Mouse (Mus musculus): ENCODE measurements around the gene Il12a. TPM values are rescaled to one million over a fixed set of nuclear protein-coding genes. Genes with fewer than 3 reads are reported as not detected.

The Il12a gene
- polyA plus RNA-seq (2012; ENCODE audit: insufficient read depth, insufficient read length, missing spikeins) = not detected in 2 replicates

DNA sequence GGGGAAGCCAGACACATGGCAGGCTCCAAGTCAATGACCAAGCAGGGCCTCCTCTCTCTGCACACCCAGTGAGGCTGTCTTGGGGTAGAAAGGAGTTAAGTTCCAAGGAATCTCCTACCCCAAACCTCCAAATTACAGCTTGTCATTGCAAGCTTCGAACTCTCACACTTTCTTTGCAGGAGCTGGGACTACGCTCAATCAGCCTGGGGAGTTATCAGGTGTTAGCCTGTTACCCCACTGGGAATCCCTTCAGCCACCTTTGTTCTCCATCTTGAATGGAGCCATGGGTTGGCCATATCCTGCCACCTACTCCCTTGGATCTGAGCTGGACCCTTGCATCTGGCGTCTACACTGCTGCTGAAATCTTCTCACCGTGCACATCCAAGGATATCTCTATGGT lies at the start of gene Il12a:
Il12a (plus strand) TSS at position 301 of the 400 bp plus-strand sequence.
- H3K4me3 ChIP-seq (ENCODE audit: insufficient read depth, low read depth, low read length) = no peak within 1 kb of the TSS
- no peak within 1 kb of the TSS for H3K27ac ChIP-seq (replicated peaks; ENCODE audit: low read depth, low read length)

GRCm38 (mm10) chr3:68642935-68643334 lies 47.5 kb upstream of the Il12a start:
- Histone ChIP-seq H3K4me3 (ENCODE audit: insufficient read depth, low read depth, low read length) (no peak overlapping the region), H3K4me1 (ENCODE audit: control insufficient read depth, insufficient read depth, insufficient read length, low read length) (no peaks in the 10 kb centered on the region), H3K27ac (replicated peaks; ENCODE audit: low read depth, low read length) (no peak overlapping the region)

More for the DNA sequence above, at the start of gene Il12a:
- peaks cover 8% of the 10 kb centered on the region; the same call in 1 of the 2 replicates for H3K4me1 ChIP-seq (ENCODE audit: control insufficient read depth, insufficient read depth, insufficient read length, low read length)

- Histone ChIP-seq H3K4me3 (ENCODE audit: insufficient read depth, low read depth, low read length) (no peak overlapping the region), H3K27ac (replicated peaks; ENCODE audit: low read depth, low read length) (no peak overlapping the region)
These were observed 43.9 kb upstream of the Il12a start for GRCm38 (mm10) chr3:68646387-68647130.

DNA sequence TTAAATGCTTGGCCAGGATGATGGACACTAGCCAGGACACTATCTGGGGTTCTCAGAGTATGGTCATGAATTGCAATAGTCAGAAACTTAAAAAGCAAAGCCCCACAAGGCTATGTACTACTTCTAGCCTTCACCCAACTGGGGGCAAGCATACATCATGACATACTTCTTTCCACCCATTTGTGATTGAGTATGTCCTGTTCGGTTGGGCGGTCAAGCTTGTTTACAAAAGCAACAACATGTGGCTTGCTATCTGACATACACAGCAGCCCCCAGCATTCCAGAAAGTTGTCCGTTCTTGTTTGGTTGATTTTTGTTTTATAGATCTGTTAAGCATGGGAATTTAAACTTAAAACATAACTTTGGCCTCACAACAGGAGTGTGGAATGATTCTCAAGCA lies 43.2 kb upstream of the Il12a start:
- no peak overlapping the region for H3K27ac ChIP-seq (replicated peaks; ENCODE audit: low read depth, low read length)
- no peaks in the 10 kb centered on the region for H3K4me1 ChIP-seq (ENCODE audit: control insufficient read depth, insufficient read depth, insufficient read length, low read length)
- no peak overlapping the region for H3K4me3 ChIP-seq (ENCODE audit: insufficient read depth, low read depth, low read length)

More at GRCm38 (mm10) chr3:68646387-68647130, 43.9 kb upstream of the Il12a start:
- no peaks in the 10 kb centered on the region for H3K4me1 ChIP-seq (ENCODE audit: control insufficient read depth, insufficient read depth, insufficient read length, low read length)

GRCm38 (mm10) chr3:68650251-68650650 lies 40.2 kb upstream of the Il12a start:
- Histone ChIP-seq H3K27ac (replicated peaks; ENCODE audit: low read depth, low read length) (no peak overlapping the region), H3K4me3 (ENCODE audit: insufficient read depth, low read depth, low read length) (no peak overlapping the region), H3K4me1 (ENCODE audit: control insufficient read depth, insufficient read depth, insufficient read length, low read length) (no peaks in the 10 kb centered on the region)

- no peak overlapping the region for H3K27ac ChIP-seq (replicated peaks; ENCODE audit: low read depth, low read length)
- H3K4me1 ChIP-seq (ENCODE audit: control insufficient read depth, insufficient read depth, insufficient read length, low read length) = no peaks in the 10 kb centered on the region
- no peak overlapping the region for H3K4me3 ChIP-seq (ENCODE audit: insufficient read depth, low read depth, low read length)
These were observed 33.7 kb upstream of the Il12a start for GRCm38 (mm10) chr3:68656607-68657352.

GRCm38 (mm10) chr3:68657589-68658245 lies 32.7 kb upstream of the Il12a start:
- Histone ChIP-seq H3K4me3 (ENCODE audit: insufficient read depth, low read depth, low read length) (no peak overlapping the region), H3K27ac (replicated peaks; ENCODE audit: low read depth, low read length) (no peak overlapping the region), H3K4me1 (ENCODE audit: control insufficient read depth, insufficient read depth, insufficient read length, low read length) (no peaks in the 10 kb centered on the region)

GRCm38 (mm10) chr3:68659996-68660395 lies 30.4 kb upstream of the Il12a start:
- H3K4me3 ChIP-seq (ENCODE audit: insufficient read depth, low read depth, low read length) = no peak overlapping the region
- no peak overlapping the region for H3K27ac ChIP-seq (replicated peaks; ENCODE audit: low read depth, low read length)
- no peaks in the 10 kb centered on the region for H3K4me1 ChIP-seq (ENCODE audit: control insufficient read depth, insufficient read depth, insufficient read length, low read length)

- H3K4me3 ChIP-seq (ENCODE audit: insufficient read depth, low read depth, low read length) = no peak overlapping the region
- H3K4me1 ChIP-seq (ENCODE audit: control insufficient read depth, insufficient read depth, insufficient read length, low read length) = no peaks in the 10 kb centered on the region
- H3K27ac ChIP-seq (replicated peaks; ENCODE audit: low read depth, low read length) = no peak overlapping the region
These were observed 29.9 kb upstream of the Il12a start for GRCm38 (mm10) chr3:68660538-68660937.

DNA sequence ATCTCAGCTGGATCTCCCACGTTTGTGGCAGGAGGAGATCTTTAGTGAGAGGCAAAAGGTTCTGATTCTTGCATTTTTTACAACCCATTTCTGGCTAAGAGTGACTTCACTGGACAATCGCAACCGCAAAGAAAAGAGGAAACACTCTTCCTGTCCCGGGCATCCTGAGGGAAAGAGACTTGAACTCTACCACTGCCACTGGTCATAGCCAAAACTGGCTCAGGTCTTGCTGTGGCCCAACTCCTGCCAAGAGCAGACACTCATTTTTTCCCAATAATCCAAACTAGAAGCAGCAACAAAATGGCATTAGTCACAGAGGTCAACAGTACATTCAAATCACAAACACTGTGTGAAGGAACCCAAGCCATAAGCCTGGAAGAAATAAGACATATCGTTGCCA lies 28.1 kb upstream of the Il12a start:
- Histone ChIP-seq H3K4me3 (ENCODE audit: insufficient read depth, low read depth, low read length) (no peak overlapping the region), H3K27ac (replicated peaks; ENCODE audit: low read depth, low read length) (no peak overlapping the region), H3K4me1 (ENCODE audit: control insufficient read depth, insufficient read depth, insufficient read length, low read length) (no peaks in the 10 kb centered on the region)

GRCm38 (mm10) chr3:68664337-68664736 lies 26.1 kb upstream of the Il12a start:
- Histone ChIP-seq H3K27ac (replicated peaks; ENCODE audit: low read depth, low read length) (no peak overlapping the region), H3K4me3 (ENCODE audit: insufficient read depth, low read depth, low read length) (no peak overlapping the region), H3K4me1 (ENCODE audit: control insufficient read depth, insufficient read depth, insufficient read length, low read length) (no peaks in the 10 kb centered on the region)

GRCm38 (mm10) chr3:68666377-68666776 lies 24.1 kb upstream of the Il12a start:
- Histone ChIP-seq H3K4me3 (ENCODE audit: insufficient read depth, low read depth, low read length) (no peak overlapping the region), H3K4me1 (ENCODE audit: control insufficient read depth, insufficient read depth, insufficient read length, low read length) (no peaks in the 10 kb centered on the region), H3K27ac (replicated peaks; ENCODE audit: low read depth, low read length) (no peak overlapping the region)

DNA sequence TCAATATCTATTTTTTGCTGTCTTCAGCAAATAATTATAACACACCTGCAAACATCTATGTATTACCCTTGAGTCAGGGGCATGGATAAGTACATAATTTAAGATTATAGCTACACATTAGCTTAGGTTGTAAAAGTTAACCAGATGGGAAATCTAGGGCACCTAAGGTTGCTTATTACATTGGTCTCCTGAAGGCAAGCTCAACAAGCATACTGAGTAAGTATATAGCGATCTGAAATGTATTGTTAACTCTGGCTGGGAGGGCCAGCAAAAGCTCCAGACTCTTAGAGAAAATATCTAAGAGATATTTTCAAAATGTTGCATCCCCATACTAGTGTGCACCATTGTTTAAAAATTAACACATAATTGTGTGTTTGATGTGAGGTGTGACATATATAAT lies 22.6 kb upstream of the Il12a start:
- Histone ChIP-seq H3K27ac (replicated peaks; ENCODE audit: low read depth, low read length) (no peak overlapping the region), H3K4me1 (ENCODE audit: control insufficient read depth, insufficient read depth, insufficient read length, low read length) (no peaks in the 10 kb centered on the region), H3K4me3 (ENCODE audit: insufficient read depth, low read depth, low read length) (no peak overlapping the region)

DNA sequence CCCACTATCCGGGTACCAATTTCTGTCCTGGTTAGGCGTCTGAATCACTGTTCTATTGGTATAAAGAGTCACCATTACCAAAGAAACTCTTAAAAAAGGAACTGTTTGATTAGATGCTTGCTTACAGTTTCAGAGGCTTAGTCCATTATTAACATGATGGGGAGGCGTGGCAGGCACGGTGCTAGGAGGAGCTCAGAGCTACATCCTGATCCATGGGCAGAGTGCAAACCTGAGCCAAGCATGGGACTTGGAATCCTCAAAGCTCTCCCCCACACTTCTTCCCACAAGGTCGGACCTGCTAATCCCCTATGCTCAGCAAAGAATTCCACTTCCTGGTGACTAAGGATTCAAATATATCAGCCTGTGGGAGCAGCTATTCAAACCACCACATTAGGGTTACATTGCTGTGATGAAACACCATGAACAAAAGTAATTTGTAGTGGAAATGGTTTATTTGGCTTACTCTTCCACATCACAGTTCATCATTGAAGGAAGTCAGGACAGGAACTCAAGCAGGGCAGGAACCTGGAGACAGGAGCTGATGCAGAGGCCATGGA lies 20.9 kb upstream of the Il12a start:
- Histone ChIP-seq H3K27ac (replicated peaks; ENCODE audit: low read depth, low read length) (no peak overlapping the region), H3K4me3 (ENCODE audit: insufficient read depth, low read depth, low read length) (no peak overlapping the region), H3K4me1 (ENCODE audit: control insufficient read depth, insufficient read depth, insufficient read length, low read length) (no peaks in the 10 kb centered on the region)

- H3K27ac ChIP-seq (replicated peaks; ENCODE audit: low read depth, low read length) = no peak overlapping the region
These were observed 15.7 kb upstream of the Il12a start for GRCm38 (mm10) chr3:68674721-68675120.

More at GRCm38 (mm10) chr3:68674721-68675120, 15.7 kb upstream of the Il12a start:
- H3K4me3 ChIP-seq (ENCODE audit: insufficient read depth, low read depth, low read length) = no peak overlapping the region
- no peaks in the 10 kb centered on the region for H3K4me1 ChIP-seq (ENCODE audit: control insufficient read depth, insufficient read depth, insufficient read length, low read length)

All from brown adipose tissue, adult 24 weeks (tissue).